Mouse (Mus musculus): ENCODE results near the gene Ccdc142. TPM values are rescaled to one million over a fixed set of nuclear protein-coding genes. Genes with fewer than 3 reads are reported as not detected.

Gene Ccdc142
- polyA plus RNA-seq, 1 experiment from 2014 or later: 7.0 TPM

GRCm38 (mm10) chr6:83086121-83087035 lies 15.0 kb upstream of the Ccdc142 start, which contains the start of gene Lbx2:
Gene Lbx2 (plus strand): TSS chr6:83086367.
- Histone ChIP-seq H3K4me1 (peaks cover 16% of the 10 kb centered on the region), H3K9me3 (replicated peaks) (no peaks in the 10 kb centered on the region), H3K27me3 (replicated peaks) (peaks cover 88% of the 10 kb centered on the region), H3K9ac (replicated peaks) (no peak within 1 kb of the TSS), H3K4me3 (replicated peaks) (peak within 1 kb of the TSS; percentile 17; the same call in 1 of the 2 replicates), H3K27ac (replicated peaks) (no peak within 1 kb of the TSS), H3K4me2 (peak within 1 kb of the TSS; percentile 46), H3K36me3 (peaks cover 8% of the 10 kb centered on the region)
- ATAC-seq (ENCODE audit: low FRiP score): no peak
- 2% methylated on average over 42 of the region's 42 CpGs for WGBS

- no peak for ATAC-seq (ENCODE audit: low FRiP score)
- H3K9me3 ChIP-seq (replicated peaks): no peaks in the 10 kb centered on the region
- no peak overlapping the region for H3K9ac ChIP-seq (replicated peaks)
- peaks cover 16% of the 10 kb centered on the region for H3K4me1 ChIP-seq
- peak overlapping the region; percentile 46 for H3K4me2 ChIP-seq
- H3K36me3 ChIP-seq: 0 out of 2 replicates have a peak, but pooled peaks cover under 1% of the 10 kb centered on the region
- H3K27me3 ChIP-seq (replicated peaks): peaks cover 87% of the 10 kb centered on the region
- no peak overlapping the region for H3K27ac ChIP-seq (replicated peaks)
- H3K4me3 ChIP-seq (replicated peaks): peak overlapping the region; percentile 17
- 2% methylated on average over 47 of the region's 47 CpGs for WGBS
These were observed 14.0 kb upstream of the Ccdc142 start for GRCm38 (mm10) chr6:83087205-83087925.

- H3K36me3 ChIP-seq: no peaks in the 10 kb centered on the region
- WGBS: 9% methylated on average over 9 of the region's 9 CpGs
- no peaks in the 10 kb centered on the region for H3K9me3 ChIP-seq (replicated peaks)
- H3K4me1 ChIP-seq: peaks cover 16% of the 10 kb centered on the region
- peaks cover 85% of the 10 kb centered on the region for H3K27me3 ChIP-seq (replicated peaks)
- H3K4me2 ChIP-seq: peak overlapping the region; percentile 46
- H3K4me3 ChIP-seq (replicated peaks): peak overlapping the region; percentile 17; the same call in 1 of the 2 replicates
- ATAC-seq (ENCODE audit: low FRiP score): no peak
- H3K27ac ChIP-seq (replicated peaks): no peak overlapping the region
- H3K9ac ChIP-seq (replicated peaks): no peak overlapping the region
These were observed 13.5 kb upstream of the Ccdc142 start for GRCm38 (mm10) chr6:83087926-83088260.

GRCm38 (mm10) chr6:83092416-83093127 lies 8.8 kb upstream of the Ccdc142 start:
- H3K9ac ChIP-seq (replicated peaks): no peak overlapping the region
- H3K27ac ChIP-seq (replicated peaks): no peak overlapping the region
- 42% methylated on average over 6 of the region's 6 CpGs for WGBS
- no peak overlapping the region for H3K4me3 ChIP-seq (replicated peaks)
- H3K36me3 ChIP-seq: no peaks in the 10 kb centered on the region
- H3K4me1 ChIP-seq: peaks cover 4% of the 10 kb centered on the region
- no peak for ATAC-seq (ENCODE audit: low FRiP score)
- peaks cover 44% of the 10 kb centered on the region for H3K27me3 ChIP-seq (replicated peaks)
- no peak overlapping the region for H3K4me2 ChIP-seq
- no peaks in the 10 kb centered on the region for H3K9me3 ChIP-seq (replicated peaks)

- Histone ChIP-seq H3K4me3 (replicated peaks) (no peak overlapping the region), H3K9ac (replicated peaks) (no peak overlapping the region), H3K27ac (replicated peaks) (no peak overlapping the region), H3K27me3 (replicated peaks) (peaks cover 12% of the 10 kb centered on the region), H3K4me2 (no peak overlapping the region), H3K36me3 (no peaks in the 10 kb centered on the region), H3K4me1 (0 out of 2 replicates have a peak, but pooled peaks cover 5% of the 10 kb centered on the region), H3K9me3 (replicated peaks) (no peaks in the 10 kb centered on the region)
- 51% methylated on average over 6 of the region's 6 CpGs for WGBS
- ATAC-seq (ENCODE audit: low FRiP score): no peak
These were observed 5.4 kb upstream of the Ccdc142 start for GRCm38 (mm10) chr6:83095968-83096367.

DNA sequence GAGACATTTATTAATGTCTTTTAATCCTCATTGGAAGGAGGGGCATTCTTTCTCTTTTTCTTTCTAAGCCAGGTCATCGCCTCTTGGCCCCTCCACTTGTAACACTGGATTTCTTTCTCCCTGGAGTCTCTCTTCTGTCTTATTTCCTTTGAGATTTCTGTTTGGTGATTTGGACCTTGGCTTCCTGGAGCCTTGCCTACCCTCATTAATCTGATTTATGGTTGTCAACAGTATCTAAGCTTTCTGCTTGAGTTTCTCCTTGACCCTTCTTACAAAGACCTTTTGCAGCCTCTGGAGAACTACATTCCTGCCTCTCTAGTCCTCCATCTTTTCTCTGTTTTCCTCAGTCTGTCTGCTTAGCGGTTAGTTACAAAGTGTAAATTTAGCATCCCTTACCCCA lies 3.0 kb upstream of the Ccdc142 start:
- Histone ChIP-seq H3K4me3 (replicated peaks) (no peak overlapping the region), H3K9me3 (replicated peaks) (no peaks in the 10 kb centered on the region), H3K9ac (replicated peaks) (no peak overlapping the region), H3K4me1 (peaks cover 20% of the 10 kb centered on the region), H3K27ac (replicated peaks) (no peak overlapping the region), H3K4me2 (no peak overlapping the region), H3K27me3 (replicated peaks) (peaks cover 4% of the 10 kb centered on the region; the same call in 1 of the 2 replicates), H3K36me3 (no peaks in the 10 kb centered on the region)
- 83% methylated on average over 2 of the region's 2 CpGs for WGBS
- ATAC-seq (ENCODE audit: low FRiP score): no peak

- peak overlapping the region; percentile 87 for H3K27ac ChIP-seq (replicated peaks)
- peak overlapping the region; percentile 77 for H3K9ac ChIP-seq (replicated peaks)
- H3K36me3 ChIP-seq: peaks cover 16% of the 10 kb centered on the region
- H3K4me1 ChIP-seq: peaks cover 22% of the 10 kb centered on the region
- ATAC-seq (ENCODE audit: low FRiP score): peak; percentile 82
- WGBS: under 1% methylated on average over 74 of the region's 74 CpGs
- H3K4me2 ChIP-seq: peak overlapping the region; percentile 90
- no peaks in the 10 kb centered on the region for H3K9me3 ChIP-seq (replicated peaks)
- H3K27me3 ChIP-seq (replicated peaks): no peaks in the 10 kb centered on the region
- H3K4me3 ChIP-seq (replicated peaks): peak overlapping the region; percentile 69
These were observed 521 bp downstream of the Ccdc142 start for GRCm38 (mm10) chr6:83101688-83102556.

GRCm38 (mm10) chr6:83103130-83103650 lies 1.8 kb downstream of the Ccdc142 start:
- Histone ChIP-seq H3K4me3 (replicated peaks) (peak overlapping the region; percentile 69), H3K27me3 (replicated peaks) (no peaks in the 10 kb centered on the region), H3K4me1 (peaks cover 31% of the 10 kb centered on the region), H3K27ac (replicated peaks) (no peak overlapping the region), H3K9me3 (replicated peaks) (no peaks in the 10 kb centered on the region), H3K9ac (replicated peaks) (peak overlapping the region; percentile 77), H3K4me2 (peak overlapping the region; percentile 90), H3K36me3 (peaks cover 22% of the 10 kb centered on the region)
- WGBS: 53% methylated on average over 11 of the region's 11 CpGs
- no peak for ATAC-seq (ENCODE audit: low FRiP score)

- WGBS: 62% methylated on average over 4 of the region's 4 CpGs
- no peaks in the 10 kb centered on the region for H3K9me3 ChIP-seq (replicated peaks)
These were observed 2.8 kb downstream of the Ccdc142 start for GRCm38 (mm10) chr6:83104158-83104557.

GRCm38 (mm10) chr6:83107566-83108400 lies 6.4 kb downstream of the Ccdc142 start:
- H3K36me3 ChIP-seq: peaks cover 27% of the 10 kb centered on the region
- peak overlapping the region; percentile 81 for H3K9ac ChIP-seq (replicated peaks)
- 41% methylated on average over 13 of the region's 13 CpGs for WGBS
- peak overlapping the region; percentile 85 for H3K4me2 ChIP-seq
- H3K9me3 ChIP-seq (replicated peaks): no peaks in the 10 kb centered on the region
- peaks cover 34% of the 10 kb centered on the region for H3K4me1 ChIP-seq
- peak overlapping the region; percentile 86 for H3K27ac ChIP-seq (replicated peaks)
- peak overlapping the region; percentile 72; the same call in 1 of the 2 replicates for H3K4me3 ChIP-seq (replicated peaks)
- H3K27me3 ChIP-seq (replicated peaks): no peaks in the 10 kb centered on the region
- ATAC-seq (ENCODE audit: low FRiP score): no peak

More at GRCm38 (mm10) chr6:83104158-83104557, 2.8 kb downstream of the Ccdc142 start:
- Histone ChIP-seq H3K27ac (replicated peaks) (no peak overlapping the region), H3K4me2 (no peak overlapping the region), H3K36me3 (peaks cover 22% of the 10 kb centered on the region), H3K27me3 (replicated peaks) (no peaks in the 10 kb centered on the region), H3K4me1 (peaks cover 37% of the 10 kb centered on the region), H3K4me3 (replicated peaks) (no peak overlapping the region), H3K9ac (replicated peaks) (no peak overlapping the region)
- ATAC-seq (ENCODE audit: low FRiP score): no peak
